Mouse (Mus musculus): ENCODE results near the gene Defb25. TPM values are rescaled to one million over a fixed set of nuclear protein-coding genes. Genes with fewer than 3 reads are reported as not detected.
"Not testable (repeated sequence)": the region's sequence is repeated elsewhere in the genome, so short reads cannot be mapped to it uniquely, and the experiment has no call there.

Gene Defb25
- polyA plus RNA-seq (2014; fragmentation: Nextera tagmentation; extraction: Ambion mirVana) = 0.94 and 0.95 TPM in 2 replicates

DNA sequence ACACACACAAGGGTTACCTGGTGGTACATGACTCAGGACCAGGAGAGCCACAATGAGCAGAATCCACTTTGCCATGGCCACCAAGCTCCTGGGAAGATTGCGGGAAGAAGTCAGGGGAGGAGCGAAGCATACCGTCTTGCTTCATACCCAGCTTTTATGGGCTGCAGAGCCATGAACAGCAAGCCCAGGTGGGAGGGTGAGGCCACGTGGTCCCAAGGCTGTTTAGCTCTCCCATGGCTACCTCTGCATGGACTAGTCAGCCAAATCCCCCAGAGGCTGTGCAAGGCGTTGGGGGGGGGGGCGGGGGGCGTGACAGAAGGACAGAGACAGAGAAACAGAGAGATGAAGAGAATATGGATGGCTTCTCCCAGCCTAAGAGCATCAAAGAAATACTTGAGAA, at the start of gene Defb25:
Gene Defb25, minus strand, starts transcription at position 101 of the 400 bp plus-strand sequence.
- Histone ChIP-seq H3K4me2 (ENCODE audit: low read length) (no peak within 1 kb of the TSS), H3K9ac (ENCODE audit: low read length) (no peak within 1 kb of the TSS), H3K36me3 (ENCODE audit: control insufficient read depth, insufficient read depth, low read length) (no peaks in the 10 kb centered on the region), H3K9me3 (ENCODE audit: control insufficient read depth, low read length) (no peaks in the 10 kb centered on the region), H3K4me1 (ENCODE audit: control insufficient read depth in 2 of 2, insufficient read depth in 2 of 2, low read length in 2 of 2) (peaks cover 2 to 7% of the 10 kb centered on the region in 2 experiments; a peak in 2 of 4 replicates), H3K4me3 (ENCODE audit: control insufficient read depth in 1 of 2, insufficient read depth in 1 of 2, low read depth in 1 of 2, low read length in 2 of 2) (no peak within 1 kb of the TSS), H3K27ac (replicated peaks in 1 of 2; ENCODE audit: control insufficient read depth in 1 of 2, insufficient read depth in 1 of 2, low read depth in 2 of 2, low read length in 2 of 2) (no peak within 1 kb of the TSS), H3K27me3 (ENCODE audit: control insufficient read depth, insufficient read depth, low read length) (peaks cover 26% of the 10 kb centered on the region)
- ATAC-seq (ENCODE audit: insufficient number of reproducible peaks, insufficient read depth, low FRiP score, low read depth) = no peak
- WGBS = 72% methylated on average over 7 of the region's 7 CpGs

DNA sequence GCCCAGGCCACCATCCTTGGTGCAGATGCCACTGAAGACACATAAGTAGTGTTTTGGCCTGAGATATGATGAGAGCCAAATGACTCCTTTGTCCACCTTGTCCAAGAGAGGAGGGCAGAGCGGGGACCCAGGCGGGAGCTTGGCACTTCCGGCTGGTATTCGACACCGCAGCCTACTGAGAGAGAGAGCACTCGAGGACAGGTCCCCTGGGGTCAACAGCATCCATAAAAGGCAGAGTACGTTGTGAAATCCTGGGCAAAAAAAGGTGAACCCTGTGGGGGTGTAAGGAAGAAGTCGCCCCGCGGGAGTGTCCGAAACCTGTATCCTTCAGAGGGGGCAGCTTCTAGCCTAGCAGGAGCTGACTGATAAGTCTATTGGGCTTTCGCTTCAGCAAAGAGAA, 49.3 kb upstream of the Defb25 start:
- WGBS = 84% methylated on average over 12 of the region's 12 CpGs
- Histone ChIP-seq H3K4me2 (ENCODE audit: low read length) (peak overlapping the region; percentile 89), H3K4me3 (ENCODE audit: control insufficient read depth in 1 of 2, insufficient read depth in 1 of 2, low read depth in 1 of 2, low read length in 2 of 2) (peak overlapping the region in 1 of 2 experiments; percentile 99; a peak in 2 of 4 replicates), H3K27me3 (ENCODE audit: control insufficient read depth, insufficient read depth, low read length) (no peaks in the 10 kb centered on the region), H3K27ac (replicated peaks in 1 of 2; ENCODE audit: control insufficient read depth in 1 of 2, insufficient read depth in 1 of 2, low read depth in 2 of 2, low read length in 2 of 2) (peak overlapping the region in 1 of 2 experiments; percentile 16; a peak in 1 of 4 replicates), H3K4me1 (ENCODE audit: control insufficient read depth in 2 of 2, insufficient read depth in 2 of 2, low read length in 2 of 2) (peaks cover 15 to 39% of the 10 kb centered on the region in 2 experiments), H3K36me3 (ENCODE audit: control insufficient read depth, insufficient read depth, low read length) (peaks cover 48% of the 10 kb centered on the region), H3K9ac (ENCODE audit: low read length) (peak overlapping the region; percentile 97; the same call in 1 of the 2 replicates), H3K9me3 (ENCODE audit: control insufficient read depth, low read length) (no peaks in the 10 kb centered on the region)
- ATAC-seq (ENCODE audit: insufficient number of reproducible peaks, insufficient read depth, low FRiP score, low read depth) = no peak

- no peaks in the 10 kb centered on the region for H3K9me3 ChIP-seq (ENCODE audit: control insufficient read depth, low read length)
- no peaks in the 10 kb centered on the region for H3K27me3 ChIP-seq (ENCODE audit: control insufficient read depth, insufficient read depth, low read length)
- WGBS = 24% methylated on average over 5 of the region's 5 CpGs
- H3K4me3 ChIP-seq (ENCODE audit: control insufficient read depth in 1 of 2, insufficient read depth in 1 of 2, low read depth in 1 of 2, low read length in 2 of 2) = peak overlapping the region; percentile 84 to 99
- no peak for ATAC-seq (ENCODE audit: insufficient number of reproducible peaks, insufficient read depth, low FRiP score, low read depth)
- H3K9ac ChIP-seq (ENCODE audit: low read length) = peak overlapping the region; percentile 97
- H3K4me1 ChIP-seq (ENCODE audit: control insufficient read depth in 2 of 2, insufficient read depth in 2 of 2, low read length in 2 of 2) = peaks cover 15 to 39% of the 10 kb centered on the region in 2 experiments
- peak overlapping the region; percentile 89 for H3K4me2 ChIP-seq (ENCODE audit: low read length)
- peak overlapping the region in 1 of 2 experiments; percentile 16; a peak in 1 of 4 replicates for H3K27ac ChIP-seq (replicated peaks in 1 of 2; ENCODE audit: control insufficient read depth in 1 of 2, insufficient read depth in 1 of 2, low read depth in 2 of 2, low read length in 2 of 2)
- peaks cover 42% of the 10 kb centered on the region for H3K36me3 ChIP-seq (ENCODE audit: control insufficient read depth, insufficient read depth, low read length)
These were observed 48.8 kb upstream of the Defb25 start for GRCm38 (mm10) chr2:152671642-152671999.

GRCm38 (mm10) chr2:152670983-152671641, 48.3 kb upstream of the Defb25 start:
- Histone ChIP-seq H3K27ac (replicated peaks in 1 of 2; ENCODE audit: control insufficient read depth in 1 of 2, insufficient read depth in 1 of 2, low read depth in 2 of 2, low read length in 2 of 2) (0 out of 4 replicates have a peak overlapping the region, but pooled peaks of 1 of the 2 experiments have one; percentile 92), H3K4me1 (ENCODE audit: control insufficient read depth in 2 of 2, insufficient read depth in 2 of 2, low read length in 2 of 2) (peaks cover 15 to 39% of the 10 kb centered on the region in 2 experiments), H3K36me3 (ENCODE audit: control insufficient read depth, insufficient read depth, low read length) (peaks cover 37% of the 10 kb centered on the region), H3K4me2 (ENCODE audit: low read length) (peak overlapping the region; percentile 89), H3K27me3 (ENCODE audit: control insufficient read depth, insufficient read depth, low read length) (no peaks in the 10 kb centered on the region), H3K4me3 (ENCODE audit: control insufficient read depth in 1 of 2, insufficient read depth in 1 of 2, low read depth in 1 of 2, low read length in 2 of 2) (peak overlapping the region; percentile 84 to 99), H3K9ac (ENCODE audit: low read length) (peak overlapping the region; percentile 97), H3K9me3 (ENCODE audit: control insufficient read depth, low read length) (no peaks in the 10 kb centered on the region)
- WGBS = 50% methylated on average over 9 of the region's 9 CpGs
- no peak for ATAC-seq (ENCODE audit: insufficient number of reproducible peaks, insufficient read depth, low FRiP score, low read depth)

DNA sequence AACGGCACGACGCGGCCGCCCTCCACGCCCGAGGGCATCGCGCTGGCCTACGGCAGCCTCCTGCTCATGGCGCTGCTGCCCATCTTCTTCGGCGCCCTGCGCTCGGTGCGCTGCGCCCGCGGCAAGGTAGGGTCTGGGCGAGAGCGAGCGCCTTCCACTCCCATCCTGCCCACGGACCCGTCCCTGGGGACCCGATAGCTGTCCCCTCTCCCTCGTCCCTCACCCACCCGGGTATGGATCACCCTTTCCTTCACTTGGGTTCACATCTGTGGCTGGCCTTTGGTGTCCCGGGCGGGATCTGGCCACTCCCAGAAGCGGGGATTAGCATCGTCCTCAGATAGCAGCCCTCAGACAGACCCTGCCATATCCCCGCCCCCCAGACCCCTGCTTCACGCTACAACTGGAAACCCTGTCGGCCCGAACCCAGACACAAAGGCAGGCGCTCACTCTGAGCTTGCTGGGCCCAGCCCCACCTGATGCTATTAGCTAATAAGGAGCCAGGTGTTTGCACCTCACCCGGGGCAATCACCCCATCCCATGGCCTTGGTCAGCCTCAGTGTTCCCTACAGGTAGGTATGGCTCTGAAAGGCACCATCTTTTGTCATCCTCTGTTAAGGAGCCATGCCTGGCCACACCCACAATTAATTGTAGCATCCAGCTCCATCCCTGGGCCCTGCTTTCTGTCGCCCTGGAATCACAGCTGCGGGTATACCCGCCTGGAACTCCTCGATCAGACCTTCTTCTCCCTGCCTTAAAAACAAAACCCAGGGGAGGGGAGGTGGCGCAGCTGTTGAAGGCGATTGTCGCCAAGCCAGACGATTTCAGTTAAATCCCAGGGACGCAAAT, 47.0 kb upstream of the Defb25 start:
- no peaks in the 10 kb centered on the region for H3K9me3 ChIP-seq (ENCODE audit: control insufficient read depth, low read length)
- peaks cover 15 to 35% of the 10 kb centered on the region in 2 experiments for H3K4me1 ChIP-seq (ENCODE audit: control insufficient read depth in 2 of 2, insufficient read depth in 2 of 2, low read length in 2 of 2)
- peak overlapping the region; percentile 84 to 99 for H3K4me3 ChIP-seq (ENCODE audit: control insufficient read depth in 1 of 2, insufficient read depth in 1 of 2, low read depth in 1 of 2, low read length in 2 of 2)
- H3K27me3 ChIP-seq (ENCODE audit: control insufficient read depth, insufficient read depth, low read length) = no peaks in the 10 kb centered on the region
- ATAC-seq (ENCODE audit: insufficient number of reproducible peaks, insufficient read depth, low FRiP score, low read depth) = peak; percentile 43; the same call in 1 of the 2 replicates
- peak overlapping the region; percentile 97 for H3K9ac ChIP-seq (ENCODE audit: low read length)
- peak overlapping the region; percentile 88 to 92 for H3K27ac ChIP-seq (replicated peaks in 1 of 2; ENCODE audit: control insufficient read depth in 1 of 2, insufficient read depth in 1 of 2, low read depth in 2 of 2, low read length in 2 of 2)
- H3K4me2 ChIP-seq (ENCODE audit: low read length) = peak overlapping the region; percentile 89
- peaks cover 25% of the 10 kb centered on the region for H3K36me3 ChIP-seq (ENCODE audit: control insufficient read depth, insufficient read depth, low read length)
- 1% methylated on average over 46 of the region's 46 CpGs for whole genome bisulfite sequencing

DNA sequence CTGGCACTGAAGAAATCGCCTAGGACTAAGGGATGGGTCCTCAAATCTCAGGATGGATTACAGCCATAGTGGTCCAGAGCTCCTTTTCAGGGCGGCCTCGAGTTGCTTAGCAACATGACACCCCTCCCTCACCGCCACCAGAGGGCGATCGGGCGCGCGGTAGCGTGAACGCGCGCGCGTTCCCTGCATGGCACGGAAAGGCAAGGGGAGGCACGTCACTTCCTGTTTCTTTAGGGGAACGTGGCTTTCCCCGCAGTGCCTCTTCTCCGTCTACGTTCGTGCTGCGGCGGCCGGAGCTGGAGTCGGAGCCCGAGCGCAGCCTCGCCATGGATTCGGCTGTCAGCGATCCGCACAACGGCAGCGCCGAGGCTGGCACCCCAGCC, 46.4 kb upstream of the Defb25 start, which contains the start of gene H13:
Gene H13, plus strand, starts transcription at position 206 of the 383 bp plus-strand sequence.
- H3K4me2 ChIP-seq (ENCODE audit: low read length) = peak within 1 kb of the TSS; percentile 89
- peak within 1 kb of the TSS; percentile 84 to 99 for H3K4me3 ChIP-seq (ENCODE audit: control insufficient read depth in 1 of 2, insufficient read depth in 1 of 2, low read depth in 1 of 2, low read length in 2 of 2)
- peak; percentile 77 for ATAC-seq (ENCODE audit: insufficient number of reproducible peaks, insufficient read depth, low FRiP score, low read depth)
- H3K4me1 ChIP-seq (ENCODE audit: control insufficient read depth in 2 of 2, insufficient read depth in 2 of 2, low read length in 2 of 2) = peaks cover 15 to 30% of the 10 kb centered on the region in 2 experiments
- no peaks in the 10 kb centered on the region for H3K27me3 ChIP-seq (ENCODE audit: control insufficient read depth, insufficient read depth, low read length)
- H3K9me3 ChIP-seq (ENCODE audit: control insufficient read depth, low read length) = no peaks in the 10 kb centered on the region
- H3K36me3 ChIP-seq (ENCODE audit: control insufficient read depth, insufficient read depth, low read length) = peaks cover 20% of the 10 kb centered on the region
- H3K27ac ChIP-seq (replicated peaks in 1 of 2; ENCODE audit: control insufficient read depth in 1 of 2, insufficient read depth in 1 of 2, low read depth in 2 of 2, low read length in 2 of 2) = peak within 1 kb of the TSS; percentile 88 to 92
- H3K9ac ChIP-seq (ENCODE audit: low read length) = peak within 1 kb of the TSS; percentile 97
- WGBS = 0% methylated on average over 35 of the region's 35 CpGs

DNA sequence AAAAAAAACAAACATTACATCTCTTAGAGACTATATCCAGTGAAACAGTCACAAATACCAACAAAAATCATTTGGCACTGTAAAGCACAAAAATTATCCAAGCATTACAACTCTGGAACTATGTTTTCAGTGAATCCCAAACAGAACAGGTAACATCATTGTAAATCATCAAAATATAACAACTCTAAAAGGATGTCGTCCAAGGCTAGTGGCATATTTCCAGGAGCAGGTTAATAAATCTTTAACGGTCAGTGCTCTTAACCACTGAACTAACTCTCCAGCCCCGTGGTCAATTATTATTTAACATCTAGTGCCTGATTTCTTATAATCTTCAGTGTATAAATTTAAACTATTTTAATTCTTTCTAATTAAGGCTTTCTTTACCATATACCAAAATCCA, 43.3 kb upstream of the Defb25 start:
- WGBS = 78% methylated on average over 3 of the region's 3 CpGs
- not testable (repeated sequence) for ATAC-seq (ENCODE audit: insufficient number of reproducible peaks, insufficient read depth, low FRiP score, low read depth); H3K4me2 ChIP-seq (ENCODE audit: low read length); H3K36me3 ChIP-seq (ENCODE audit: control insufficient read depth, insufficient read depth, low read length); H3K9ac ChIP-seq (ENCODE audit: low read length); H3K27ac ChIP-seq (replicated peaks in 1 of 2; ENCODE audit: control insufficient read depth in 1 of 2, insufficient read depth in 1 of 2, low read depth in 2 of 2, low read length in 2 of 2); H3K4me3 ChIP-seq (ENCODE audit: control insufficient read depth in 1 of 2, insufficient read depth in 1 of 2, low read depth in 1 of 2, low read length in 2 of 2); H3K9me3 ChIP-seq (ENCODE audit: control insufficient read depth, low read length); H3K27me3 ChIP-seq (ENCODE audit: control insufficient read depth, insufficient read depth, low read length)
- peaks cover 5 to 12% of the 10 kb centered on the region in 2 experiments for H3K4me1 ChIP-seq (ENCODE audit: control insufficient read depth in 2 of 2, insufficient read depth in 2 of 2, low read length in 2 of 2)
